Mouse (Mus musculus) adrenal gland, postnatal 25 days (tissue): ENCODE data around the gene Ankrd65. TPM values are rescaled to one million over a fixed set of nuclear protein-coding genes. Genes with fewer than 3 reads are reported as not detected.
"Not testable (repeated sequence)": the region's sequence is repeated elsewhere in the genome, so short reads cannot be mapped to it uniquely, and the experiment has no call there.

Source experiments
- DNase-seq: peaks from one replicate; pipeline ENCODE4 v3.0.0; 2021; ENCODE audit warnings: mixed read lengths
- long read RNA-seq: library from polyadenylated mRNA; stranded (forward); transcript quantifications from one replicate; pipeline ENCODE4 v2.0.0, GENCODE M21; 2021
- total RNA-seq: library from RNA; stranded (reverse); gene quantifications from 2 replicates; pipeline ENCODE4 v1.2.3, GENCODE M21; 2021

Gene Ankrd65
- not detected in 2 replicates for total RNA-seq
- long read RNA-seq: 0 reads

DNA sequence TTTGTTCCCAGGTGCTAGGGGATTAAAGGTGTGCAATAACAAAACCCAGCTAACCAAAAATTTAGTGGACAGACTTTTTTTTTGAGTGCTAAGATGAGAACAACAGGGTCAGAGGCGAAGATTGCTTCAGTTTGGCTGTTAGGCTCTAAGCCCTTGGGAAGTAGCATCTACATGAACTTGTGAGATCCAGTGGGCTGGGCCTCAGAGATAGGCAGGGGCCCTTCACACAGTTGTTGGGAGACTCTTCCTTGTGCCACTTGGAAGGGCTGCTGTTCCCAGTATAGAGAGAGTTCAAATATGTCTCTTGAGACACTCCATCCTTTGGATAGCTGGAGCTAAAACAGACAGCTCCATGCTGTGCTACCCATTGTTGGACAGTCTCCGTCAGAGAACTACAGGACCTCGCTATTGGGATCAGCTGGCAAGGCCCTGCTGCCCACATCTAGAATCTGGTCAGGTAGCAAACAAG lies at the start of gene Ankrd65:
TSS of gene Ankrd65 (plus strand) at position 419 of the 469 bp plus-strand sequence.
- no peak for DNase-seq

DNA sequence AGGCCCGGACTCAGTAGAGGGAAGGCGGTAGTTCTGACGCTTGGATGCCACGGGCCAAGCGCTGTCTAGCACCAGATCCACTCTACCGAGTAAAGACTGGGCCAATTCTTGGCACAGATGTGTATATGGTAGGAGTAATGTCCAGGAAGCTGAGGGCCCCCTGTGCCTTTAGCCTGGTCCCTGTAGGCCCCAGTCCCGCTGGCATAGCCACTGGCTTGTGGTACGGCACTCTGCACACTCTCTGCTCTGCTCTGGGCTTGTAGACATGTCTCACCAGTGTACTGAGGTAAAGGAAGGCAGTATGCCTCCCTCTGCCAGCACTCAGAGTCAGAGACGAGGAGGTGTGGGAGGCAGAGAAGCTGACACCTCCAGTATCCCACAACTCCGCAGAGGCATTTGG lies 49.6 kb upstream of the Ankrd65 start:
- not testable (repeated sequence) for DNase-seq

DNA sequence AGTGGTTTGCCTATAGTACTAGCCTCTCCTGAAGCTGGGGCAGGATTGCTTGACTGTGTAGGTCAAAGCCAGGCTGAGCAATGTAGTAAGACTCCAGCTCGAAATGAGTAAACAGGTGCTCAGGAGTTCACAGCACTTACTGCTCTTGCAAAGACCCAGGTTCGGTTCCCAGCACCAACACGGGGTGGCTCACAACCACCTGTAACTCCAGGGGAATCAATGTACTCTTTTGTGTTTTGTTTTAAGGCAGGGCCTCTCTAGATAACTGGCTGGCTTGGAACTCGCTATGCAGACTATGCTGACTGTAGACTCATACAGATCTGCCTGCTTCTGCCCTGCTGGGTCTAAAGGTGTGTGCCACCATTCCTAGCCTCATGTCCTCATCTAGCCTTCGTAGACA lies 47.6 kb upstream of the Ankrd65 start:
- DNase-seq: no peak

DNA sequence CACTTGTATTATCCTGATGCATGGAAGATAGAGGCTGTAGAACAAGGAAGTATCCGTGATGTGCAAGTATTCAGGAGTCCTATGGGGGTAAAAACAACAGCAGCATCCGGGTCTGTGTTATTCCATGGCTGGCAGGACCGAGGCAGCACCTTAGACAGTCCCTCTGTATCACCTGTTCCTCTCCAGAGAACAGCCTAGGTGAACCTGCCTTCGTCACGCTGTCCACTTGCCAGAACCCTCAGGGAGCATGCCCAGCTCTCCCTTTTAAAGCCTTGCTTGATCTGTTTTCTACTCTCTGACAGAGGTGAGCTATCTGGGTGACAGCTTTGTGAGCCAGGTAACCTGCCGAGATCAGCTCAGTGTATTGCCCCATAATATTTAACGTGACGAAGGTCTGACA lies 45.8 kb upstream of the Ankrd65 start:
- no peak for DNase-seq

DNA sequence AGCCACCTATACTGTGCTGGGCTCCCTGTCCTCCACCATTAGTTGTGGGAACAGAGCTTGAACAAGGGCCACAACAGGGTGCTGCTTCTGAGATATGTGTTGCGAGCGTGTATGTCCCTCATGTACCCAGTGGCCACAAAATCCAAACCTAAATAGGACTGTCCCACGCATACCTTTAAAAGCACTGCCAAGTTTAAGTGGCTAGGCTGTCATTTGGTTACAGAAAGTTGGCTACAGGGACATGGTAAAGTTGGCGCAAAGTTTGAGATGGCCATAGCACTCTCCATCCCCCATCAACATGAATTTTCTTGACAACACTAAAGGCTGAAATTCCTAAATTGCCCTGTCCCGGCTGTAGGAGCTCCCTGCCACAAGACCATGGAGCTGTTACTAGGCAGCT lies 45.1 kb upstream of the Ankrd65 start:
- no peak for DNase-seq

DNA sequence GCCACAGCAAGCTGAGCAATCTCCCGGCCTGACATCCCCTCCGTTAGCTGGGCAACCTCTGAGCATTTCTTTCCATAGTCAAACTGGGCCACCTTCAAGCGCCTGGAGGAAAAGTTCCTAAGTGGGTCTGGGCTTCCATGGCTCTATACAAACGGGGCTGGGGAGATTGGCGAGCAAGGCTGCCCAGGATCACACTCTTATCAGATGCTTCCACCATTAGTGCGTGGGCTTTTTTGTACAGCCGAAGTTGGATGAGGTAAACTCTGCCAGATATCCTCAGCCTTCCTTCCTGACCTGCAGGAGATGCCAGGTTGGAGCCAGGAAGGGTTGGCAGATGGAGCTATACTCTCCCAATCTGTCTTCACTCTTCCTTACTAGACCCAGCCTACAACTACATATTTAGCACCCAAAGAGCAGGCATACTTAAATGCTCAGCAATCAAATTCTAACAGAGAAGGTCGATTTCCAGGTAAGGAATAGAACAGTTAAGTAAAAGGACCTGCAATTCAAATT lies 44.1 kb upstream of the Ankrd65 start:
- DNase-seq: no peak

DNA sequence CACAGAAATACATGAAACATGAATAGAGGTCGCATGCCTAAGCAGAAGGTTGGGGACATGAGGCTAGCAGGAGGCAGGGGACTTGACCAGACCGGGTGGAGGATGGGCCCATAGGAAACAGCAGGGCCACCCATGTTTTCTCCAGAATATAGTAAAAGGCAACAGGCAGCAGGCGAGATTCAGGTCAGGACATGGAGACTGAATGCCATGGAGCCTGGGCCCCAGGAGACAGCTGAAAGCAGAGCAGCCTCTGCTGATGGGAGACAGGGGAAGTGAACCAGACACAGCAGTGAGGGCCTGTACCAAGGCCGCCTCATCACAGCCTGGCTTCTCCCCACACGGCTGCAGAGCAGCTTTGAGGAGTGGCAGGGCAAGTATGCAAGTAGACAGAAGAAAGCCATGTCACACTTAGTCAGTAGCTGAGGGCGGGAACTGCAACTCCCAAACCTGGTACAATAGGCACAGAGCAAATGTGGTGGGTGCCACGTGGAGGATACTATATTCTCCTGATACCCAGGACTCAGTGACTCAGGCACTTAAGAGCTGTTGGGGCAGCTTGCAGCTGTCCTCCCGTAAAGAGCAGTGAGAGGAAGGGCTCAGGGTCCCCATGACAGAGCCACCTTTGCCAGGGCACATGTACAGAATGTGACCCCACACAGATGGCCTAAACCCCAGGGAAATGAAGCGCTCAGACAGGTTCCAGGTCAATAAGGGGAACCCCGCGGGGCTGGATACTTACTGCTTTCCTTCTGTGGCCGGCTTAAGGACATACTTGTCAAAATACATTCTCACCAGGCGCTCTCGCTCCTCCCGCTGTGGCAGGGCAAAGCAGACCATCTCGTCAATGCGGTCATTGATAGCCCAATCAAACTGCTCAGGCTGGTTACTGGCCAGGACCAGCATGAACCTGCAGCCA lies 43.4 kb upstream of the Ankrd65 start:
- no peak for DNase-seq

DNA sequence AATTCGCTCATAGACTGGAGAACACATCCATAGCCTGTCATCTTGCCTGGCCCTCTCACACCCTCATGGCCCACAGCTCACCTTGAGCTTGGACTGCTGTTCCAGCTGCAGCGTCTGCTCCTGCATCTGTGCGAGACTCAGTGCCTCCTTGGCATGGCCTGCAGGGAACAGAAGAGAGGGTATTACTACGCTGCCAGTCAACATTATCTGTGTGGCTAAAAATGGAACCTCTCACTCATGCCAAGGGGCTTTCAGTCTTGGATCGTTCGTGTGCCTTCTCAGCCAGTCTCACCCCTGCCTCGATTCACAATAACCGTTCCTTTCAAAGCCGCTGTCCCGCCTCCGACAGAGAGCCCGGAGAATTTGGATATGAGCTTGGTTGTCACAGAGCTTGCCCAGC lies 33.2 kb upstream of the Ankrd65 start:
- no peak for DNase-seq

DNA sequence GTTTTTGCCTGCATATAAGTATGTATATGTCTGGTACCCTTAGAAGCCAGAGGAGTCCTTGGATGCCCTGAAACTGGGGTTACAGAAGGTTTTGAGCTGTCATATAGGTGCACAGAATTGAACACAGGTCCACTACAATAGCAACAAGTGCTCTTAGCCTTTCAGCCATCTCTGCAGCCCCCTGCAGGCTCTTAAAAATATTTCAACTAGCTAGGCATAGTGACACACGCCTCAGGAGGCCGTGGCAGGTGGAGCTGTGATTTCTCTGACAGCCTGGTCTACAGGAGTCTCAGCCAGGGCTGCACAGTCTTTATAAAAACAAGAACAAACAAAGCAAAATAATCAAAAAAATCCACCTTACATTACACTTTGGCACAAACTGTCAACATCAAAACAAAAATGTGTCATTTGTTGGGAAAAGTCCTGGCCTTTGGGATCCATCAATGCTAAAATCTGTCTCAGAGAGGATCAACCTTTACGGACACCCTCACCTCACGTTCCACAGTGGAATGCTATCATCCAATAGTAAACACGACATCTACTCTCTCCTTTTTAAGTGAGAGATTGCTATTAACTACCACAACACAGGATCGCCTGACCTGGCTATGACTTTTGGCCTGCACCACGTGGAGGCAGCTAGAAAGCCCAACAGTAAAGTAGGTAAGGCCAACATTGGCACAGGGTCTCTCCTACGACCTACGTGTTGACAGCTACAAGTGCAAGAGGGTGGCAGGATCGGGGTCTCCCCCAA lies 30.2 kb upstream of the Ankrd65 start:
- no peak for DNase-seq

DNA sequence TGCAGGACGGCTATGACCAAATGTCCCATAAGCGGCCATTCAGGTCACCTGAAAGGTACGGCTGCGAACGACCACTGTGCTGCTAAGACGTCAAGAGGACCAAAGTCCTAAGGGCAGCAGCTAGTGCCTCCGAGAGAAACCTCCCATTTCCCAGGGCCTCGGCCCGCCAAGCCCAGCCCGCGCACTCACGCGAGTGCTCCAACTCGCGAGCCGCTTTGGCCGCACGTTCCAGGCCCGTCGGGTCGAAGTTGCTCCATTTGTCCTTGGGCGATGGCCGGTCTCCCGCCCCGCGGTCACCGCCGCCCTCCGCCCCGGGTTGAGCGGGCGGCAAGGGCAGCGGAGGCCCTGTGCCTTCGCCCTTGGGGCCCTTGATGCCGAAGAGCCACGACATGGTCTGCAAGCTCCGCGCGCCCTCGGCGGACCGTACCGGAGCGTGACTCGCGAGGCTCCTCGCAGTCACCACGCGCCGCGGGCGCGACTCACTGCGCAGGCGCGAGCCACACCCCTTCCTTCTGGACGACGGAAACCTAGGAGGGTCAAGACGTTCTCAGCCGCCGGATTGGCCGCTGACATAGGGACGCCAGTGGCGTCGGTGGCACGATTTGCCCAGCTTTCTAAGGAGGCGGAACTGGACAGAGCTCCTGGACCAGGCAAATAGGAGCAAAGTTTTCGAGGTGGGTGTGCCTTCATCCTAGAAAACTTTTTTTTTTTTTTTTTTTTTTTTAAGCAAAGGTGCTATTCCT lies 29.5 kb upstream of the Ankrd65 start, which contains the start of gene Atad3a:
TSS of gene Atad3a (minus strand) at position 481 of the 743 bp plus-strand sequence.
- DNase-seq: peak; percentile 96

DNA sequence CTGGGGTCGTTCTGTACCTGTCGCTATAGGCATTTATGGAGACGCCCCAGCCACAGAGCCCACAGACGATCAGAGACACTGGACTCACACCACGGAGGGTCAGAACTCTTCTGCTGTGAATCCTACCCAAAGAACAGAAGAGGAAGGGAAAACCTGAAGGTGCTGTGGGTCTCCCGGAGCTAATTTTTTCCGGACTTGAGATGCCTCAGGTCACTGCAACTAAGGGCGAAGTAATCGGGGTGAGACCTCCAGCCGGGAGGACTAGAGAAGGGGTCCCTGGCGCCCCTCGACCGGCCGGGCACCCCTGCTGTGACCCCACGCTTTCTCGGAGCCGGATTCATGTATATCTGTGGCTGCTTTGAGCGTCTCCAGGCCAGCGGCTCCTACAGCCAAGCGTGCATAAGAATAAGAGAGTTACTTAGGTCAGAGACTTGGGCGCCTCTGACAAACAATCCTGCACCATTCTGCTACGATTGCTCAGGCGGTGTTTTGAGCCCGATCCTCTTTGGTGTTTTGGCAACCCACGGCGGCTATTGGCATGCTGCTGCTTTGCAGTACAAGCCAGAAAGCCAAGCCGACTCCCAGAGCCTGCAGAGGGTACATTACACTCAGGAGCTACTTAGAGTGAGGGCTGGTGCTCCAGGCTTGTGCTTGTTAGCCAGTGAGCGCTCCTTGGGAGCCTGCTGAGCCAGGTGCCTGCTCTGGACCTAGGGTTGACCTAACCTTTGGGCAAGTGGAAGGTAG lies 28.7 kb upstream of the Ankrd65 start:
- no peak for DNase-seq

DNA sequence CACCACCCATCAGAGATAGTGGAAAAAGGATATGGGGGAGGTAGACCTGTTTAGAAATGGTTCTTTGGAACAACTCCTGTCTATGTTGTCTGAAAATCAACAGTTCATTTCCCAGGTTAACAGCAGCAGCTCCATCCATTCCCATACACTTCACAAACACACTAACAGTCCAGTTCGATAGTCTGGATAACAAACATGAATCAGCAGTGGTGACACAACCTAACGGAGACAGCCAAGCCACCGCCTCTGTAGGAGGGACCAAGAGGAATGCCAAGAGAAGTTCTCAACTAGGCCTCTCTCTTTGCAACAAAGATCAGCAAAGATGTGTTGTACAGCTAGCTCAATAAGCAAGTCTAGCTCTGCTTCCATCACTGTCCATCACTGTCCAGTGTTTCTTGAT lies 27.9 kb upstream of the Ankrd65 start:
- DNase-seq: no peak

DNA sequence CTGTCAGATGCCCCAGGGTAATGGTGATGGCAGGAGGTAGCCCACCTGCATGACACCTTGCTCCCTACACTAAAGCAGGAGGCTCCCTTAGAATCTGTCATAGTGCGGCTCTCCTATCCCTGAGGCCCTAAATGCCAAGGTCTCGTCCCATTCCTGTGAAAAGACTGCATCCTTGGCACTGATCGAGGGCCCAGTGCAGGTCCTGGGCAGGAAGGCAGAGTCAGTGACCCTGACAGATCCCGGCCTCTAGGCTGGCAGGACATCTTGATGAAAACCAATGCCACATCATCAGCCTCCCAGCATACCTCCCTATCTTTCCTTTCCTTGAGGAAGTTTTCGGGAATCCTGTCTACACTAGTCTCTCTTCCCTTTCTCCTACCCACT lies 20.8 kb upstream of the Ankrd65 start:
- DNase-seq: no peak

DNA sequence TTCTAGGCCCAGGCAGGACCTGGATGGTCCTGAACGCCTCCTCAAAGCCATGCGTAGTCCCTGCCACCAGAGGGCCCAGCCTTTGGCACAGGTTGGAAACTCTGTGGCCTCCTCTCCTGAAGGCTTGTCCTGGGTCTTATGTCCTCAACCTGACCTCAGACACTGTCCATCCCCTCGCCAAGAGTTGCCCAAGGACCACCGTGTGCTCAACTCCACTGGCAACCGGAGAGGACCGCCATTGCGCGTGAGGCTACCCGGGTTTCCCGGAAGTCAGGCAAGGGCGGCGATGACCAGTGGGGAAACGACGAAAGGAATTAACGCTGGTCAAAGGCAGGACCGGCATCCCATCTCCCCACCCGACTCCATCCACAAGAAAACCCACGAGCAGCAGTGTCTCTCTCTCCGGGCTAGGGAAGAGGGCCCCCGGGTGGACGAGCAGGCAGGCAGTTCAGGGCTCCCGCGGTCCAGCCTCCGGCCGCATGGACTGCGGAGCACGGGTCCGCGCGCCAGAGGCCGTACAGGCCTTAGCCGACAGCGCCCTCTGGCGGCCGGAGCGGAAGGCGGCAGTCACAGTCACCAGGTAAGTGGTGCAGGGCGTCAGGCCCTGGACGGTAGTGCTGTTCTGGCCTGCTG lies 20.2 kb upstream of the Ankrd65 start:
- DNase-seq: peak; percentile 93

DNA sequence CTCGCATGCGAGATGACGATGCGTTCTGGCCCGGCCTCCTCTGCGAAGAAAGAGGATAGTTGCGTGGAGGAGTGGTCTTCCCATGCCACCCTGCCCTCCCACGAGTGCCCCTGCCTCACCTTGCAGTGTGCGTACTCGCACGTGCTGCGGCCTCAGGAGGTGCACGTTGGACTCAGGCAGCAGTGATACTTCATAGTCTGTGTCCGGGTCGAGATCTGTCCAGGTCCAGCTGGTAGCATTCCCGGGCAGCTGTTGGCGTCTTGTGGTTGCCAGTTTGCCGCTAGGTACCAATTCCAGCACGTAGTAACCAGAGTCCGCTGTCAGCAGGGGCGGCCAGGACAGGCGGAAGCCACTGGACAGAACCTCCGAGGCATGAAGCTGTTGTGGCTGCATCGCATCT lies 19.6 kb upstream of the Ankrd65 start:
- DNase-seq: no peak

DNA sequence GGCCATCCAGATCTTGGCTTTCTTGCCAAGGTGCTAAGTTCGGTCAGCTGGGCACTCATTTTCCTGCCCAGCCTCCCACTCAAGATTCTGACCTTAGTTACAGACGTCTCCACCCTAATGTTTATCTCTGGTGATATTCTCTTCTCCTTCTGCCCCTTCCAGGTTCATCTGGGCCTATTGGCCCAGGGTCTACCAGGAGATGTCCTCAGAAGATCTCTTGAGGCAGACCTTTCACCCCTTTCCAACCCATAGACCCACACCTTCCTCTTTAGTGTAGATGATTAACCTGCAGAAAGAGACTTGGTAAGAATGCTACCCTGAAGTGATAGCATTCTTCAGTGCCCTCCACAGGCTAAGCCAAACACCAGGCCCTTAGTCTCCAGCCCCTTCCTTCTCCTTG lies 18.5 kb upstream of the Ankrd65 start:
- DNase-seq: no peak

DNA sequence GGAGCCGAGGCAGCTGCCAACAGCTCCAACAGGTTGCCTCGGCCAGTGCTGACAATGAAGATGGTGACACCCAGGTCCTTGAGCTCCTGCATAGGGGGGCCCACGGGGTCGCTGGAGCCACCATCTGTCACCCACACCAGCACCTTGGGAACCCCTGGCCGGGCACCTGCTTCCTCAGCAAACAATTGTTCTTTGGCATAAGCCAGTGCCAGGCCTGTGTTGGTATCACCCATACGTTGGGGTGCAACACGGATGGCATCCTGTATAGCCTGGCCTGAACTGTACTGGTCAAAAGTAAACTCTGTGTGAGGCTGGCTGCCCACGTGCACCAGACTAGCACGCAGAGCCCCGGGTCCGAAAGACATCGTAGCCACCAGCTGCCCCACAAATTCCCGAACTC lies 17.5 kb upstream of the Ankrd65 start:
- no peak for DNase-seq

DNA sequence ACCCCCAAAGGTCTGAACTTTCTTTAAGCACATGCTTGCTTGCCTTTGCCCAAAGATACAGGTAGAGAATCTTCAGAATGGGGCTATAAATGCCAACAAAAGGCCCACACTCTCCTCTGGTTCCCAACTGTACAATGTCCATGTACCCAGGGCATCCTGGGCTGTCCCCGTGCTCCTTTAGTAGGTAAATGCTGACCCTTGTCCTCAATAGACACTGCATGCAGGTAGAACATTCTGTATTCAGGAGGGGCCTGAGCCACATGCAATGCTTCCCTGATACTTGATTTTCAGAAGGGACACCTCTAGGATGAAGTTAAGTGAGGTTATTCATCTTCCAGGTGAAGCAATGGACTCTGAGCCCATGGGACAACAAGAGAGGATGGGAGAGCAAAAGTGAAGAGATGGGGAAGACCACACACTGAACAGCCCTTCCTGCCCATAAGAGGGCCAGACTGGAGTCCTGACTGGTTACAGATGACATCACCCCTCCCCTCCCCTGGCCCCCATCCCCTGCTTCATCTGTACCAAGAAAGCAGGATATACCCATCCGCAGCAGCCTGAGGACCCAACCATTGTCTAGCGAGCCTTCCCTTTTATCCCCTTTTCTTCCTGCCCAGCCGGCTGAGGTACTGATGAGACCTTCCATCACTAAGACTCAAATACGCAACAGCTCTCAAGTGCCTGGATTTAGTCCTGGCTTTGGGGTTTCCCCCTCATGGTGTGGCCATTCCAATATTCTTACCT lies 16.7 kb upstream of the Ankrd65 start:
- no peak for DNase-seq

DNA sequence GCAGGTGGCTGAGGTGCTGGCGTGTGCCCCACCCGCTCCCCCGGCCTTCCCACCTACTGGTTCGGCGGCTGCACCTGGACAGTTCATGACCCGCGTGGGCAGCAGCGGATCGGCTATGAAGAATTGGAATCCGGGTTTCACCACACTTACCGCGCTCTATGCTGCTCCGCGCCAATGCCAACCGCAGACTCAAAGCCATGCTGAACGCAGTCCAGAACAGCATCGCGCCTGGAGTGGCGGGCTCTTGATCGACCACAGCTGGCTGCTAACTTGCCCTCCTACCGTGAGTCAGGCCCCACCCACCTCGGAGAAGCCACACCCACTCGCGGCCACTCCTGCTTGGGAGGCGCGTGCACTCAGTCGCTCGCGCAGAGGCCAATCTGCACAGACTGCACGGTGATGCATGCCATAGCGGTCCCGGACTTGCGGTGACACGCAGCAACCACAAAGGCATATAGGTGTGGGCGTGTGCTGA lies 15.9 kb upstream of the Ankrd65 start, which contains the start of gene Vwa1:
TSS of gene Vwa1 (minus strand) at position 419 of the 475 bp plus-strand sequence.
- DNase-seq: peak; percentile 91
